Mouse (Mus musculus): ENCODE results near the gene Il18r1. TPM values are rescaled to one million over a fixed set of nuclear protein-coding genes. Genes with fewer than 3 reads are reported as not detected.

The Il18r1 gene
- polyA plus RNA-seq (2015; fragmentation: Nextera tagmentation; extraction: Ambion mirVana) = 0.54 and 1.2 TPM in 2 replicates

- Histone ChIP-seq H3K4me3 (ENCODE audit: low read length) (no peak within 1 kb of the TSS), H3K27me3 (ENCODE audit: control insufficient read depth, insufficient read depth, low read length) (no peaks in the 10 kb centered on the region), H3K9me3 (replicated peaks; ENCODE audit: control insufficient read depth, low read length) (no peaks in the 10 kb centered on the region), H3K4me2 (ENCODE audit: low read depth, low read length) (peak within 1 kb of the TSS; percentile 17), H3K4me1 (ENCODE audit: control insufficient read depth, insufficient read depth, low read length) (no peaks in the 10 kb centered on the region), H3K36me3 (ENCODE audit: control insufficient read depth, insufficient read depth) (no peaks in the 10 kb centered on the region), H3K9ac (ENCODE audit: low read length) (no peak within 1 kb of the TSS), H3K27ac (ENCODE audit: low read length) (no peak within 1 kb of the TSS)
- ATAC-seq (replicated peaks; ENCODE audit: extremely low read depth, insufficient read depth, low FRiP score) = no peak
- 33% methylated on average over 20 of the region's 20 CpGs for WGBS
Observed at GRCm38 (mm10) chr1:40465477-40466430, at the start of gene Il18r1. Gene Il18r1, plus strand, starts transcription at chr1:40465552.

GRCm38 (mm10) chr1:40417034-40417433 lies 48.3 kb upstream of the Il18r1 start:
- Histone ChIP-seq H3K4me1 (ENCODE audit: control insufficient read depth, insufficient read depth, low read length) (no peaks in the 10 kb centered on the region), H3K27me3 (ENCODE audit: control insufficient read depth, insufficient read depth, low read length) (no peaks in the 10 kb centered on the region), H3K36me3 (ENCODE audit: control insufficient read depth, insufficient read depth) (no peaks in the 10 kb centered on the region), H3K4me2 (ENCODE audit: low read depth, low read length) (no peak overlapping the region), H3K9ac (ENCODE audit: low read length) (no peak overlapping the region), H3K9me3 (replicated peaks; ENCODE audit: control insufficient read depth, low read length) (no peaks in the 10 kb centered on the region), H3K4me3 (ENCODE audit: low read length) (no peak overlapping the region), H3K27ac (ENCODE audit: low read length) (no peak overlapping the region)
- ATAC-seq (replicated peaks; ENCODE audit: extremely low read depth, insufficient read depth, low FRiP score) = no peak
- WGBS = 89% methylated on average over 2 of the region's 2 CpGs

- no peaks in the 10 kb centered on the region for H3K27me3 ChIP-seq (ENCODE audit: control insufficient read depth, insufficient read depth, low read length)
- no peaks in the 10 kb centered on the region for H3K4me1 ChIP-seq (ENCODE audit: control insufficient read depth, insufficient read depth, low read length)
- no peaks in the 10 kb centered on the region for H3K9me3 ChIP-seq (replicated peaks; ENCODE audit: control insufficient read depth, low read length)
- 44% methylated on average over 5 of the region's 5 CpGs for WGBS
- no peak overlapping the region for H3K4me2 ChIP-seq (ENCODE audit: low read depth, low read length)
- no peak overlapping the region for H3K27ac ChIP-seq (ENCODE audit: low read length)
- H3K9ac ChIP-seq (ENCODE audit: low read length) = no peak overlapping the region
- no peak overlapping the region for H3K4me3 ChIP-seq (ENCODE audit: low read length)
- ATAC-seq (replicated peaks; ENCODE audit: extremely low read depth, insufficient read depth, low FRiP score) = no peak
- no peaks in the 10 kb centered on the region for H3K36me3 ChIP-seq (ENCODE audit: control insufficient read depth, insufficient read depth)
Observed at GRCm38 (mm10) chr1:40418512-40418911, 46.8 kb upstream of the Il18r1 start.

- H3K4me1 ChIP-seq (ENCODE audit: control insufficient read depth, insufficient read depth, low read length) = no peaks in the 10 kb centered on the region
- H3K36me3 ChIP-seq (ENCODE audit: control insufficient read depth, insufficient read depth) = no peaks in the 10 kb centered on the region
- no peak overlapping the region for H3K27ac ChIP-seq (ENCODE audit: low read length)
- no peak for ATAC-seq (replicated peaks; ENCODE audit: extremely low read depth, insufficient read depth, low FRiP score)
- WGBS = 75% methylated on average over 6 of the region's 6 CpGs
- H3K27me3 ChIP-seq (ENCODE audit: control insufficient read depth, insufficient read depth, low read length) = no peaks in the 10 kb centered on the region
- no peaks in the 10 kb centered on the region for H3K9me3 ChIP-seq (replicated peaks; ENCODE audit: control insufficient read depth, low read length)
- H3K4me2 ChIP-seq (ENCODE audit: low read depth, low read length) = no peak overlapping the region
- no peak overlapping the region for H3K9ac ChIP-seq (ENCODE audit: low read length)
- H3K4me3 ChIP-seq (ENCODE audit: low read length) = no peak overlapping the region
Observed at GRCm38 (mm10) chr1:40423892-40424291, 41.5 kb upstream of the Il18r1 start.

GRCm38 (mm10) chr1:40427270-40427669 lies 38.1 kb upstream of the Il18r1 start:
- WGBS = 79% methylated on average over 9 of the region's 9 CpGs
- H3K9me3 ChIP-seq (replicated peaks; ENCODE audit: control insufficient read depth, low read length) = no peaks in the 10 kb centered on the region
- no peaks in the 10 kb centered on the region for H3K27me3 ChIP-seq (ENCODE audit: control insufficient read depth, insufficient read depth, low read length)
- H3K36me3 ChIP-seq (ENCODE audit: control insufficient read depth, insufficient read depth) = no peaks in the 10 kb centered on the region
- no peak overlapping the region for H3K27ac ChIP-seq (ENCODE audit: low read length)
- ATAC-seq (replicated peaks; ENCODE audit: extremely low read depth, insufficient read depth, low FRiP score) = no peak
- no peak overlapping the region for H3K9ac ChIP-seq (ENCODE audit: low read length)
- H3K4me3 ChIP-seq (ENCODE audit: low read length) = no peak overlapping the region
- no peaks in the 10 kb centered on the region for H3K4me1 ChIP-seq (ENCODE audit: control insufficient read depth, insufficient read depth, low read length)
- no peak overlapping the region for H3K4me2 ChIP-seq (ENCODE audit: low read depth, low read length)

- Histone ChIP-seq H3K9ac (ENCODE audit: low read length) (no peak overlapping the region), H3K27ac (ENCODE audit: low read length) (no peak overlapping the region), H3K4me1 (ENCODE audit: control insufficient read depth, insufficient read depth, low read length) (no peaks in the 10 kb centered on the region), H3K36me3 (ENCODE audit: control insufficient read depth, insufficient read depth) (no peaks in the 10 kb centered on the region), H3K27me3 (ENCODE audit: control insufficient read depth, insufficient read depth, low read length) (no peaks in the 10 kb centered on the region), H3K9me3 (replicated peaks; ENCODE audit: control insufficient read depth, low read length) (no peaks in the 10 kb centered on the region), H3K4me3 (ENCODE audit: low read length) (no peak overlapping the region), H3K4me2 (ENCODE audit: low read depth, low read length) (no peak overlapping the region)
- 50% methylated on average over 1 of the region's 1 CpGs for WGBS
- ATAC-seq (replicated peaks; ENCODE audit: extremely low read depth, insufficient read depth, low FRiP score) = no peak
Observed at GRCm38 (mm10) chr1:40427901-40428300, 37.5 kb upstream of the Il18r1 start.

GRCm38 (mm10) chr1:40428910-40429675 lies 36.3 kb upstream of the Il18r1 start, which contains the start of gene Il1rl1:
Gene Il1rl1, plus strand, starts transcription at chr1:40429570.
- Histone ChIP-seq H3K36me3 (ENCODE audit: control insufficient read depth, insufficient read depth) (no peaks in the 10 kb centered on the region), H3K27me3 (ENCODE audit: control insufficient read depth, insufficient read depth, low read length) (no peaks in the 10 kb centered on the region), H3K9ac (ENCODE audit: low read length) (no peak within 1 kb of the TSS), H3K27ac (ENCODE audit: low read length) (no peak within 1 kb of the TSS), H3K9me3 (replicated peaks; ENCODE audit: control insufficient read depth, low read length) (no peaks in the 10 kb centered on the region), H3K4me3 (ENCODE audit: low read length) (no peak within 1 kb of the TSS), H3K4me1 (ENCODE audit: control insufficient read depth, insufficient read depth, low read length) (no peaks in the 10 kb centered on the region), H3K4me2 (ENCODE audit: low read depth, low read length) (no peak within 1 kb of the TSS)
- 54% methylated on average over 5 of the region's 5 CpGs for WGBS
- no peak for ATAC-seq (replicated peaks; ENCODE audit: extremely low read depth, insufficient read depth, low FRiP score)

GRCm38 (mm10) chr1:40430143-40430834 lies 35.1 kb upstream of the Il18r1 start:
- no peak for ATAC-seq (replicated peaks; ENCODE audit: extremely low read depth, insufficient read depth, low FRiP score)
- 58% methylated on average over 4 of the region's 4 CpGs for WGBS
- no peaks in the 10 kb centered on the region for H3K9me3 ChIP-seq (replicated peaks; ENCODE audit: control insufficient read depth, low read length)

More at GRCm38 (mm10) chr1:40430143-40430834, 35.1 kb upstream of the Il18r1 start:
- no peaks in the 10 kb centered on the region for H3K36me3 ChIP-seq (ENCODE audit: control insufficient read depth, insufficient read depth)
- no peaks in the 10 kb centered on the region for H3K27me3 ChIP-seq (ENCODE audit: control insufficient read depth, insufficient read depth, low read length)
- H3K4me1 ChIP-seq (ENCODE audit: control insufficient read depth, insufficient read depth, low read length) = no peaks in the 10 kb centered on the region
- no peak overlapping the region for H3K9ac ChIP-seq (ENCODE audit: low read length)
- H3K27ac ChIP-seq (ENCODE audit: low read length) = no peak overlapping the region
- H3K4me3 ChIP-seq (ENCODE audit: low read length) = no peak overlapping the region
- no peak overlapping the region for H3K4me2 ChIP-seq (ENCODE audit: low read depth, low read length)
